Mouse (Mus musculus) intestine, postnatal 0 days (tissue): ENCODE measurements around the gene Dnph1. TPM values are rescaled to one million over a fixed set of nuclear protein-coding genes. Genes with fewer than 3 reads are reported as not detected.

Experiments used
- ATAC-seq: fragments of 200-750 bp; cut with Nextera tagmentation; 2 replicates; pipeline ENCODE4 v1.8.0; 2017; ENCODE audit warnings: mild to moderate bottlenecking, moderate TSS enrichment, moderate library complexity
- H3K27ac ChIP-seq: fragments of 300-500 bp; sonication (generic); 2 replicates; pipeline ENCODE4 v1.5.1; 2014; ENCODE audit warnings: mild to moderate bottlenecking, low read depth, low read length, moderate library complexity
- H3K27me3 ChIP-seq: fragments of 300-500 bp; sonication (generic); replicated peaks from 2 replicates; pipeline ENCODE4 v1.6.1; 2014; ENCODE audit warnings: low read length, mixed read lengths; ENCODE audit not compliant: control insufficient read depth, insufficient read depth
- H3K36me3 ChIP-seq: fragments of 300-500 bp; sonication (generic); 2 replicates; pipeline ENCODE4 v1.6.1; 2014; ENCODE audit warnings: mild to moderate bottlenecking, moderate library complexity; ENCODE audit not compliant: control insufficient read depth, insufficient read depth
- H3K4me1 ChIP-seq: fragments of 300-500 bp; sonication (generic); replicated peaks from 2 replicates; pipeline ENCODE4 v1.6.1; 2014; ENCODE audit warnings: antibody characterized with exemption, low read length, mixed read lengths; ENCODE audit not compliant: control insufficient read depth, insufficient read depth
- H3K4me2 ChIP-seq: fragments of 300-500 bp; sonication (generic); replicated peaks from 2 replicates; pipeline ENCODE4 v1.6.1; 2014; ENCODE audit warnings: low read depth, mild to moderate bottlenecking, moderate library complexity
- H3K4me3 ChIP-seq: fragments of 300-500 bp; sonication (generic); 2 replicates; pipeline ENCODE4 v1.5.1; 2014; ENCODE audit warnings: low read depth, low read length
- H3K9ac ChIP-seq: fragments of 300-500 bp; sonication (generic); 2 replicates; pipeline ENCODE4 v1.6.1; 2014; ENCODE audit warnings: mild to moderate bottlenecking, low read depth, low read length
- H3K9me3 ChIP-seq: fragments of 300-500 bp; sonication (generic); 2 replicates; pipeline ENCODE4 v1.6.1; 2016; ENCODE audit warnings: mixed run types; ENCODE audit not compliant: control insufficient read depth
- CTCF ChIP-seq: sonication (generic); IDR thresholded peaks from 2 replicates; pipeline ENCODE4 v1.5.1; 2016; ENCODE audit warnings: low read depth, mild to moderate bottlenecking, control low read depth, antibody characterized with exemption, moderate library complexity
- WGBS: fragments of 180-500 bp; shearing (Covaris S2); extraction: QIAGEN DNeasy Blood & Tissue Kit; methylation state at CpG from one replicate; pipeline ENCODE4 v1.1.7; 2014; 5-methylcytosine and 5-hydroxymethylcytosine counted together
- polyA plus RNA-seq: library from polyadenylated mRNA; unstranded; fragments of >200 nt; fragmentation: Nextera tagmentation; extraction: Ambion mirVana; gene quantifications from 2 replicates; pipeline ENCODE4 v1.2.1, GENCODE M21; 2015

The Dnph1 gene
- polyA plus RNA-seq, 1 experiment from 2014 or later = 10.9 TPM

GRCm38 (mm10) chr17:46547923-46548322 is 51.4 kb downstream of the Dnph1 start:
- Histone ChIP-seq H3K4me3 (no peak overlapping the region), H3K4me2 (no peak overlapping the region), H3K27me3 (no peaks in the 10 kb centered on the region), H3K4me1 (no peaks in the 10 kb centered on the region; the same call in 1 of the 2 replicates), H3K36me3 (peaks cover 37% of the 10 kb centered on the region), H3K9ac (no peak overlapping the region), H3K27ac (no peak overlapping the region), H3K9me3 (no peaks in the 10 kb centered on the region)
- TF ChIP-seq CTCF = no peak
- ATAC-seq = no peak
- WGBS = 55% methylated on average over 3 of the region's 3 CpGs

GRCm38 (mm10) chr17:46548741-46549140 is 52.2 kb downstream of the Dnph1 start:
- ATAC-seq = no peak
- no peak overlapping the region for H3K27ac ChIP-seq
- no peak overlapping the region for H3K4me3 ChIP-seq
- H3K36me3 ChIP-seq = peaks cover 37% of the 10 kb centered on the region
- H3K4me1 ChIP-seq = peaks cover 4% of the 10 kb centered on the region; the same call in 1 of the 2 replicates
- no peak overlapping the region for H3K9ac ChIP-seq
- H3K9me3 ChIP-seq = no peaks in the 10 kb centered on the region
- H3K27me3 ChIP-seq = no peaks in the 10 kb centered on the region
- WGBS = 70% methylated on average over 11 of the region's 11 CpGs
- no peak for TF ChIP-seq CTCF
- H3K4me2 ChIP-seq = no peak overlapping the region

- peak; percentile 79 for TF ChIP-seq CTCF
- H3K4me1 ChIP-seq = peaks cover 4% of the 10 kb centered on the region; the same call in 1 of the 2 replicates
- peak; percentile 32; the same call in 1 of the 2 replicates for ATAC-seq
- H3K36me3 ChIP-seq = peaks cover 37% of the 10 kb centered on the region
- no peak overlapping the region for H3K9ac ChIP-seq
- H3K4me3 ChIP-seq = no peak overlapping the region
- WGBS = 23% methylated on average over 8 of the region's 8 CpGs
- no peak overlapping the region for H3K27ac ChIP-seq
- H3K4me2 ChIP-seq = no peak overlapping the region
- H3K27me3 ChIP-seq = no peaks in the 10 kb centered on the region
- no peaks in the 10 kb centered on the region for H3K9me3 ChIP-seq
These were observed 52.7 kb downstream of the Dnph1 start for GRCm38 (mm10) chr17:46549193-46549592.

Other genes with a start within 250 kb of the Dnph1 start
- 32.1 and 32.3 TPM in 2 replicates for gene Polr1c, start 248.7 kb upstream of the Dnph1 start, polyA plus RNA-seq
- gene Yipf3, start 248.6 kb upstream of the Dnph1 start, polyA plus RNA-seq = 111 and 119 TPM in 2 replicates
- 0.42 and 0.44 TPM in 2 replicates for gene Lrrc73, start 243.2 kb upstream of the Dnph1 start, polyA plus RNA-seq
- 29.3 and 34.6 TPM in 2 replicates for gene Tjap1, start 213.7 kb upstream of the Dnph1 start, polyA plus RNA-seq
- 0.33 and 0.42 TPM in 2 replicates for gene Dlk2, start 199.3 kb upstream of the Dnph1 start, polyA plus RNA-seq
- gene Abcc10, start 168.4 kb upstream of the Dnph1 start, polyA plus RNA-seq = 5.4 and 6.2 TPM in 2 replicates
- gene Zfp318, start 113.0 kb upstream of the Dnph1 start, polyA plus RNA-seq = 2.2 and 3.8 TPM in 2 replicates
- gene Crip3, start 67.8 kb upstream of the Dnph1 start, polyA plus RNA-seq = 0.12 TPM in 1 of 2 replicates, not detected in the other
- not detected in 2 replicates for gene Slc22a7, start 58.3 kb upstream of the Dnph1 start, polyA plus RNA-seq
- gene Ttbk1, start 9.0 kb upstream of the Dnph1 start, polyA plus RNA-seq = 0.09 and 0.16 TPM in 2 replicates
- 1.3 and 2.0 TPM in 2 replicates for gene Cul9, start 49.7 kb downstream of the Dnph1 start, polyA plus RNA-seq
- gene Srf, start 59.5 kb downstream of the Dnph1 start, polyA plus RNA-seq = 5.1 and 5.2 TPM in 2 replicates
- gene Ptk7, start 132.8 kb downstream of the Dnph1 start, polyA plus RNA-seq = 13.7 and 14.7 TPM in 2 replicates
- 102 and 107 TPM in 2 replicates for gene Klc4, start 149.3 kb downstream of the Dnph1 start, polyA plus RNA-seq
- gene Mrpl2, start 149.5 kb downstream of the Dnph1 start, polyA plus RNA-seq = 138 and 139 TPM in 2 replicates
- 18.0 and 19.2 TPM in 2 replicates for gene Cul7, start 153.6 kb downstream of the Dnph1 start, polyA plus RNA-seq
- 49.0 and 55.6 TPM in 2 replicates for gene Rrp36, start 177.6 kb downstream of the Dnph1 start, polyA plus RNA-seq
- 132 and 133 TPM in 2 replicates for gene Mea1, start 182.1 kb downstream of the Dnph1 start, polyA plus RNA-seq
- 94.2 and 99.3 TPM in 2 replicates for gene Klhdc3, start 184.2 kb downstream of the Dnph1 start, polyA plus RNA-seq
- gene Ppp2r5d, start 208.4 kb downstream of the Dnph1 start, polyA plus RNA-seq = 25.9 and 26.5 TPM in 2 replicates
- 10.4 and 11.5 TPM in 2 replicates for gene Pex6, start 214.8 kb downstream of the Dnph1 start, polyA plus RNA-seq
- 0.39 and 0.48 TPM in 2 replicates for gene Gnmt, start 232.5 kb downstream of the Dnph1 start, polyA plus RNA-seq